Mouse (Mus musculus) liver, embryonic 14.5 days (tissue): Measurements from ENCODE around the gene Slc25a10.

ENCODE experiments used
- CTCF ChIP-seq: IDR thresholded peaks from 2 replicates; pipeline ENCODE4 v1.5.1; 2016; ENCODE audit warnings: antibody characterized with exemption, low read depth, control low read depth
- EP300 ChIP-seq: IDR thresholded peaks from 2 replicates; pipeline ENCODE4 v1.6.1; 2016; ENCODE audit warnings: antibody characterized with exemption, low read depth

GRCm38 (mm10) chr11:120442765-120443280 is 48.8 kb upstream of the Slc25a10 start:
- no peak for TF ChIP-seq CTCF
- TF ChIP-seq EP300 = no peak
